Comparison of ENCODE assay signal across 16 mouse cellular contexts in genomic region chr5:38871591-38871990, GRCm38 (mm10). TPM values are rescaled to one million over a fixed set of nuclear protein-coding genes. Genes with fewer than 3 reads are reported as not detected.
DNase-seq lines count a peak whose midpoint lies in the region; ATAC-seq lines count a peak whose summit lies in the region.
"Had no signal": no experiment of that assay in that cellular context is flagged by ENCODE, and none has a peak within 500 bp of the region (broad histone marks: within the 10 kb centered on the region; RNA-seq: fewer than 3 reads in every experiment).

No protein-coding gene starts in this region.

- H3K27ac ChIP-seq in forebrain, embryonic 16.5 days (ENCODE audit: low read length), result no peak overlapping the region
- no peak overlapping the region for H3K27ac ChIP-seq in forebrain, embryonic 12.5 days
- H3K27ac ChIP-seq: liver, embryonic 14.5 days; neural tube, embryonic 12.5 days had no signal

- H3K27me3 ChIP-seq in forebrain, embryonic 16.5 days (replicated peaks; ENCODE audit: control insufficient read depth, insufficient read depth, low read length), result no peaks in the 10 kb centered on the region
- no peaks in the 10 kb centered on the region for H3K27me3 ChIP-seq in forebrain, embryonic 12.5 days
- H3K27me3 ChIP-seq: neural tube, embryonic 12.5 days had no signal

- peak; percentile 52; the same call in 1 of the 2 replicates for ATAC-seq in forebrain, embryonic 16.5 days
- no peak for ATAC-seq in forebrain, embryonic 12.5 days (ENCODE audit: low FRiP score)
- no peak for ATAC-seq in megakaryocyte-erythroid progenitor cell, adult 5-6 weeks (replicated peaks; ENCODE audit: low FRiP score, low TSS enrichment, poor library complexity, severe bottlenecking)
- ATAC-seq: activated CD4-positive, CD25-positive, alpha-beta regulatory T cell, adult 4 months; intestine, embryonic 16.5 days; lung, postnatal 0 days had no signal

- no peaks in the 10 kb centered on the region for H3K36me3 ChIP-seq in forebrain, embryonic 16.5 days (ENCODE audit: control insufficient read depth, insufficient read depth)
- H3K36me3 ChIP-seq in forebrain, embryonic 12.5 days (replicated peaks), result no peaks in the 10 kb centered on the region
- H3K36me3 ChIP-seq: neural tube, embryonic 12.5 days had no signal

- H3K4me3 ChIP-seq in forebrain, embryonic 16.5 days (replicated peaks; ENCODE audit: low read length), result no peak overlapping the region
- H3K4me3 ChIP-seq in forebrain, embryonic 12.5 days (replicated peaks), result no peak overlapping the region
- H3K4me3 ChIP-seq: neural tube, embryonic 12.5 days had no signal

- no peaks in the 10 kb centered on the region; the same call in 1 of the 2 replicates for H3K4me1 ChIP-seq in forebrain, embryonic 16.5 days (replicated peaks; ENCODE audit: control insufficient read depth, insufficient read depth, low read length)
- H3K4me1 ChIP-seq in forebrain, embryonic 12.5 days, result peaks cover 12% of the 10 kb centered on the region; the same call in 1 of the 2 replicates
- H3K4me1 ChIP-seq: neural tube, embryonic 12.5 days had no signal

- H3K9me3 ChIP-seq in forebrain, embryonic 16.5 days (ENCODE audit: control insufficient read depth, low read length), result no peaks in the 10 kb centered on the region
- H3K9me3 ChIP-seq in forebrain, embryonic 12.5 days, result no peaks in the 10 kb centered on the region
- H3K9me3 ChIP-seq: neural tube, embryonic 12.5 days had no signal

- peak; percentile 73 for DNase-seq in right cerebral cortex, adult 18-20 months
- DNase-seq in right cerebral cortex, postnatal 14 days, result no peak
- DNase-seq in cerebellum, postnatal 14 days, result peak; percentile 95 to 96
- DNase-seq in right cerebral cortex, postnatal 36 days (ENCODE audit: low spot score in 2 of 2), result peak; percentile 7 to 62
- no peak for DNase-seq in adrenal gland, adult 2 months
- DNase-seq: gastrocnemius, postnatal 36 days; kidney, postnatal 10 days had no signal

- H3K4me2 ChIP-seq in forebrain, embryonic 16.5 days (ENCODE audit: low read length), result no peak overlapping the region
- H3K4me2 ChIP-seq in forebrain, embryonic 12.5 days, result no peak overlapping the region
- H3K4me2 ChIP-seq: neural tube, embryonic 12.5 days had no signal

- 32% methylated on average over 2 of the region's 2 CpGs for WGBS in forebrain, embryonic 16.5 days
- 66% methylated on average over 2 of the region's 2 CpGs for WGBS in forebrain, embryonic 12.5 days

- H3K9ac ChIP-seq in forebrain, embryonic 16.5 days (replicated peaks; ENCODE audit: low read depth, low read length), result no peak overlapping the region
- H3K9ac ChIP-seq in forebrain, embryonic 12.5 days, result no peak overlapping the region
- H3K9ac ChIP-seq: liver, embryonic 14.5 days; neural tube, embryonic 12.5 days had no signal

RNA-seq across cellular contexts. Expression of gene Clnk, which starts 5.0 kb away (rescaled TPM):
- 0.16 TPM in 1 of 2 replicates, not detected in the other for polyA plus RNA-seq in forebrain, embryonic 16.5 days (2015; fragmentation: Nextera tagmentation; extraction: Ambion mirVana)
- polyA plus RNA-seq in forebrain, embryonic 12.5 days (2016; fragmentation: Nextera tagmentation; extraction: Ambion mirVana), result not detected in 2 replicates
- total RNA-seq in megakaryocyte-erythroid progenitor cell, adult 5-6 weeks (2014; fragmentation: Nextera tagmentation), result 1.3 TPM in 1 of 2 replicates, not detected in the other
- 0.99 and 2.1 TPM in 2 replicates for total RNA-seq in megakaryocyte-erythroid progenitor cell, adult 5-6 weeks (2017)
- not detected for total RNA-seq in adrenal gland, adult 2 months (2021)
- polyA plus RNA-seq in adrenal gland, adult 2 months (2012; rRNA removed), result 0.06 TPM in 1 of 2 replicates, not detected in the other
- total RNA-seq: gastrocnemius, postnatal 36 days had no signal
- polyA plus RNA-seq: activated CD4-positive, CD25-positive, alpha-beta regulatory T cell, adult 4 months; heart, embryonic 14.5 days; lung, postnatal 0 days; neural tube, embryonic 12.5 days had no signal

Comparison
In these comparisons a context has a peak if more than half of its experiments do, and no peak if none do; other contexts are left out.
1. DNase-seq: peak in right cerebral cortex, adult 18-20 months (single experiment), cerebellum, postnatal 14 days (2 of 2) and right cerebral cortex, postnatal 36 days (2 of 2); none in right cerebral cortex, postnatal 14 days (single experiment) and adrenal gland, adult 2 months (single experiment).